Mouse (Mus musculus): Measurements from ENCODE around the gene Smyd4.

Smyd4 gene

GRCm38 (mm10) chr11:75452812-75453557 lies 104.8 kb downstream of the Smyd4 start:
- no peak for DNase-seq (ENCODE audit: low spot score in 2 of 2)

- DNase-seq (ENCODE audit: low spot score in 2 of 2): peak; percentile 80 to 86
Observed at GRCm38 (mm10) chr11:75453991-75454930, 106.0 kb downstream of the Smyd4 start, which contains the start of gene Wdr81. Wdr81 (minus strand) TSS chr11:75454717.
